Mouse (Mus musculus): ENCODE data around the gene Gabrd.

DNA sequence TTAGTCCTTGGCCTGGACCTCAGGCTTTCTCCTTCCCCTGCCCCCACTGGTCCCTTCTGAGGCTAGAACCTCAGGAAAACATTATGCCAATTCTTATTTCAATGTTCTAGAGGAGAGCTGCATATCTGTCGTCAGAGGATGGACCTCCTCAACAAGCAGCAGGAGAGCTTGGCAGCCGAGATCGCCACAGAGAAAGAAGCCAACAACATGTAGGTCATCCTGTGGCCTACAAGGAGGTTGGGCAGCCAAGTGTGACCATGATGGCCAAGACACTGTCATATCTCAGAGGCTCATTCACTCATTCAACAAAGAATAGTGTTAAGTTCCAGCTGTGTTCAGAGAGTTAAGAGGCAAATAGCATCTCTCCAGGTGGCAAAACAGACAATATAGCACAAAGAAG is 22.2 kb upstream of the Gabrd start:
- no peak for TF ChIP-seq CTCF (IDR thresholded peaks at IDR 0.05; ENCODE audit: borderline replicate concordance, control insufficient read depth, extremely low read depth, insufficient read depth, low read length, poor library complexity)
- no peak for TF ChIP-seq POLR2A (IDR thresholded peaks at IDR 0.05; ENCODE audit: control insufficient read depth, extremely low read depth, insufficient read depth, low read length, poor library complexity)
